Mouse (Mus musculus) E14TG2a.4 (cell line): ENCODE data around the gene Hap1.

Source experiments
- H3K27me3 ChIP-seq: 2 replicates; pipeline ENCODE4 v1.6.1; 2014; ENCODE audit warnings: low read length, control low read depth; ENCODE audit not compliant: insufficient read depth
- H3K36me3 ChIP-seq: 2 replicates; pipeline ENCODE4 v1.6.1; 2014; ENCODE audit warnings: low read length, control low read depth; ENCODE audit not compliant: insufficient read depth
- H3K4me1 ChIP-seq: replicated peaks from 2 replicates; pipeline ENCODE4 v1.6.1; 2014; ENCODE audit warnings: low read depth, low read length, control low read depth
- H3K4me3 ChIP-seq: replicated peaks from 2 replicates; pipeline ENCODE4 v1.5.1; 2014; ENCODE audit warnings: mild to moderate bottlenecking, low read length
- H3K9me3 ChIP-seq: 2 replicates; pipeline ENCODE4 v1.6.1; 2014; ENCODE audit warnings: low read length, control low read depth
- CTCF ChIP-seq: conservative IDR thresholded peaks from 2 replicates; pipeline ENCODE4 v1.5.1; 2014; ENCODE audit warnings: low read length
- NANOG ChIP-seq: IDR thresholded peaks from 2 replicates; pipeline ENCODE4 v1.6.1; 2014; ENCODE audit warnings: borderline replicate concordance, low read length, mixed read lengths
- POU5F1 ChIP-seq: IDR thresholded peaks from 2 replicates; pipeline ENCODE4 v1.6.1; 2014; ENCODE audit warnings: low read length, borderline replicate concordance

Hap1 gene

GRCm38 (mm10) chr11:100385016-100385415, 29.1 kb upstream of the Hap1 start:
- Histone ChIP-seq H3K4me3 (peak overlapping the region; percentile 70), H3K4me1 (peaks cover 96% of the 10 kb centered on the region), H3K27me3 (no peaks in the 10 kb centered on the region), H3K9me3 (no peaks in the 10 kb centered on the region), H3K36me3 (peaks cover 69% of the 10 kb centered on the region)
- no peak for TF ChIP-seq CTCF
- TF ChIP-seq POU5F1: no peak
- no peak for TF ChIP-seq NANOG

GRCm38 (mm10) chr11:100382682-100383081, 26.8 kb upstream of the Hap1 start:
- Histone ChIP-seq H3K4me3 (peak overlapping the region; percentile 39), H3K36me3 (peaks cover 83% of the 10 kb centered on the region), H3K9me3 (no peaks in the 10 kb centered on the region), H3K27me3 (no peaks in the 10 kb centered on the region), H3K4me1 (peaks cover 93% of the 10 kb centered on the region)
- no peak for TF ChIP-seq NANOG
- no peak for TF ChIP-seq CTCF

- no peaks in the 10 kb centered on the region for H3K9me3 ChIP-seq
- TF ChIP-seq POU5F1 (no peak), NANOG (no peak), CTCF (no peak)
- H3K36me3 ChIP-seq: peaks cover 91% of the 10 kb centered on the region
- no peaks in the 10 kb centered on the region for H3K27me3 ChIP-seq
- H3K4me1 ChIP-seq: peaks cover 86% of the 10 kb centered on the region
- no peak overlapping the region; the same call in 1 of the 2 replicates for H3K4me3 ChIP-seq
These were observed 23.4 kb upstream of the Hap1 start for GRCm38 (mm10) chr11:100379311-100379710.

GRCm38 (mm10) chr11:100378446-100378845, 22.5 kb upstream of the Hap1 start:
- Histone ChIP-seq H3K9me3 (no peaks in the 10 kb centered on the region), H3K36me3 (peaks cover 91% of the 10 kb centered on the region), H3K27me3 (no peaks in the 10 kb centered on the region), H3K4me1 (peaks cover 86% of the 10 kb centered on the region), H3K4me3 (peak overlapping the region; percentile 89; the same call in 1 of the 2 replicates)
- TF ChIP-seq NANOG: no peak
- TF ChIP-seq CTCF: no peak
- TF ChIP-seq POU5F1: no peak

GRCm38 (mm10) chr11:100377989-100378388, 22.1 kb upstream of the Hap1 start:
- Histone ChIP-seq H3K9me3 (no peaks in the 10 kb centered on the region), H3K36me3 (peaks cover 91% of the 10 kb centered on the region), H3K4me1 (peaks cover 86% of the 10 kb centered on the region), H3K4me3 (0 out of 2 replicates have a peak overlapping the region, but pooled peaks have one; percentile 89), H3K27me3 (no peaks in the 10 kb centered on the region)
- TF ChIP-seq NANOG: no peak
- TF ChIP-seq POU5F1: no peak
- no peak for TF ChIP-seq CTCF

- H3K9me3 ChIP-seq: no peaks in the 10 kb centered on the region
- peak overlapping the region; percentile 89 for H3K4me3 ChIP-seq
- peaks cover 86% of the 10 kb centered on the region for H3K4me1 ChIP-seq
- H3K27me3 ChIP-seq: no peaks in the 10 kb centered on the region
- peaks cover 91% of the 10 kb centered on the region for H3K36me3 ChIP-seq
- TF ChIP-seq POU5F1 (no peak), NANOG (no peak), CTCF (no peak)
These were observed 20.9 kb upstream of the Hap1 start for GRCm38 (mm10) chr11:100376746-100377389.

GRCm38 (mm10) chr11:100376005-100376404, 20.1 kb upstream of the Hap1 start:
- TF ChIP-seq POU5F1 (no peak), CTCF (no peak), NANOG (peak; percentile 70; the same call in 1 of the 2 replicates)
- H3K27me3 ChIP-seq: no peaks in the 10 kb centered on the region
- no peaks in the 10 kb centered on the region for H3K9me3 ChIP-seq
- H3K4me1 ChIP-seq: peaks cover 89% of the 10 kb centered on the region
- peaks cover 91% of the 10 kb centered on the region for H3K36me3 ChIP-seq
- H3K4me3 ChIP-seq: peak overlapping the region; percentile 89

GRCm38 (mm10) chr11:100375127-100375526, 19.2 kb upstream of the Hap1 start:
- peaks cover 89% of the 10 kb centered on the region for H3K4me1 ChIP-seq
- no peaks in the 10 kb centered on the region for H3K27me3 ChIP-seq
- TF ChIP-seq CTCF: no peak
- no peak for TF ChIP-seq NANOG
- TF ChIP-seq POU5F1: no peak
- H3K36me3 ChIP-seq: peaks cover 91% of the 10 kb centered on the region
- H3K4me3 ChIP-seq: peak overlapping the region; percentile 89
- no peaks in the 10 kb centered on the region for H3K9me3 ChIP-seq
